Mouse (Mus musculus) central nervous system, embryonic 11.5 days (tissue): ENCODE data around the gene Zfp622. TPM values are rescaled to one million over a fixed set of nuclear protein-coding genes. Genes with fewer than 3 reads are reported as not detected.

Experiments used
- polyA plus RNA-seq: library from polyadenylated mRNA; depleted of rRNA; stranded (reverse); fragments of >200 nt; gene quantifications from 2 replicates; pipeline ENCODE4 v1.2.3, GENCODE M21; 2012; rRNA removed

Zfp622 gene
- 28.1 and 43.0 TPM in 2 replicates for polyA plus RNA-seq

DNA sequence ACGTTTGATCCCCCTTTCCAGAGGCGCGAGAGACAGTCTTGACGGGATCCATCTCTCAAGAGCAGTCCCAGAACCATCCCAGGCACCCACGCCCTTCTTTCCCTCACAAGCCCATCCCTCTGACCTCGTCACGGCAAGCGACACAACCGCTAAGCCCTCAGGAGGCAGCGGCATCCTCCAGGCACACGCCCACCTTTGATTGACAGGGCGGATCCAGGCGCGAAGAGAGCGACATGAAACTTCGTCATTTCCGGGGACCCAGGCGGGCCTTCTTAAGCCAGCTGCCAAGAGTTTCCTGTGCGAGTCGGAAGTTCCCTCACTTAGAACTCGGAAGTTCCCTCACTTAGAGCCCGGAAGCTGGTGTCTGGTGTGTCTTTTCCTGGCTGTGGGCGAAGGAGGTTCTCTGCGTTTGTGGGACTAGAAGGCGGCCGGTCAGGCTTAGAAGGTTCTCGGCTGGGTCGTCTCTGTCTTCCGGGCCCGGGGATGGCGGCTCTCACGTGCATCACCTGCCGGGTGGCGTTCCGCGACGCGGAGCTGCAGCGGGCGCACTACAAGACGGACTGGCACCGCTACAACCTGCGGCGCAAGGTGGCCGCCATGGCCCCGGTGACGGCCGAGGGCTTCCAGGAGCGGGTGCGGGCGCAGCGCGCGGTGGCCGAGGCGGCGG is at the start of gene Zfp622:
Gene Zfp622, plus strand, starts transcription at position 300 of the 667 bp plus-strand sequence.

Other genes with a start within 250 kb of the Zfp622 start
- 2.5 and 3.5 TPM in 2 replicates for gene Retreg1, start 141.2 kb upstream of the Zfp622 start, polyA plus RNA-seq